Mouse (Mus musculus) hindbrain, embryonic 11.5 days (tissue): ENCODE measurements around the gene Gm5148. TPM values are rescaled to one million over a fixed set of nuclear protein-coding genes. Genes with fewer than 3 reads are reported as not detected.

Source experiments
- ATAC-seq: fragments of 200-750 bp; cut with Nextera tagmentation; 2 replicates; pipeline ENCODE4 v1.8.0; 2017; ENCODE audit warnings: mild to moderate bottlenecking, moderate TSS enrichment, moderate library complexity; ENCODE audit not compliant: low FRiP score
- DNase-seq: peaks from one replicate; pipeline ENCODE4 v3.0.0-alpha.2; 2015; ENCODE audit warnings: low spot score
- H3K27ac ChIP-seq: fragments of 300-500 bp; sonication (generic); 2 replicates; pipeline ENCODE4 v1.5.1; 2014; ENCODE audit warnings: mild to moderate bottlenecking, low read depth, low read length
- H3K27me3 ChIP-seq: fragments of 300-500 bp; sonication (generic); 2 replicates; pipeline ENCODE4 v1.6.1; 2014; ENCODE audit warnings: mild to moderate bottlenecking, low read length, moderate library complexity, mixed read lengths; ENCODE audit not compliant: control insufficient read depth, insufficient read depth
- H3K36me3 ChIP-seq: fragments of 300-500 bp; sonication (generic); 2 replicates; pipeline ENCODE4 v1.6.1; 2014; ENCODE audit warnings: mild to moderate bottlenecking, low read length, moderate library complexity, mixed read lengths; ENCODE audit not compliant: control insufficient read depth, insufficient read depth
- H3K4me1 ChIP-seq: fragments of 300-500 bp; sonication (generic); replicated peaks from 2 replicates; pipeline ENCODE4 v1.6.1; 2014; ENCODE audit warnings: low read length, mixed read lengths; ENCODE audit not compliant: control insufficient read depth, insufficient read depth
- H3K4me2 ChIP-seq: fragments of 300-500 bp; sonication (generic); replicated peaks from 2 replicates; pipeline ENCODE4 v1.6.1; 2014; ENCODE audit warnings: mild to moderate bottlenecking, low read depth, low read length
- H3K4me3 ChIP-seq: fragments of 300-500 bp; sonication (generic); 2 replicates; pipeline ENCODE4 v1.5.1; 2014; ENCODE audit warnings: low read depth, low read length
- H3K9ac ChIP-seq: fragments of 300-500 bp; sonication (generic); 2 replicates; pipeline ENCODE4 v1.6.1; 2014; ENCODE audit warnings: low read depth, low read length
- H3K9me3 ChIP-seq: fragments of 300-500 bp; sonication (generic); 2 replicates; pipeline ENCODE4 v1.6.1; 2016; ENCODE audit warnings: low read length; ENCODE audit not compliant: control insufficient read depth
- WGBS: fragments of 180-500 bp; shearing (Covaris S2); extraction: QIAGEN DNeasy Blood & Tissue Kit; methylation state at CpG from one replicate; pipeline ENCODE4 v1.1.7; 2014; 5-methylcytosine and 5-hydroxymethylcytosine counted together
- polyA plus RNA-seq: library from polyadenylated mRNA; unstranded; fragments of >200 nt; fragmentation: Nextera tagmentation; extraction: Ambion mirVana; gene quantifications from 2 replicates; pipeline ENCODE4 v1.2.1, GENCODE M21; 2014

Gene Gm5148
- polyA plus RNA-seq, 1 experiment from 2014 or later = 2.9 TPM

DNA sequence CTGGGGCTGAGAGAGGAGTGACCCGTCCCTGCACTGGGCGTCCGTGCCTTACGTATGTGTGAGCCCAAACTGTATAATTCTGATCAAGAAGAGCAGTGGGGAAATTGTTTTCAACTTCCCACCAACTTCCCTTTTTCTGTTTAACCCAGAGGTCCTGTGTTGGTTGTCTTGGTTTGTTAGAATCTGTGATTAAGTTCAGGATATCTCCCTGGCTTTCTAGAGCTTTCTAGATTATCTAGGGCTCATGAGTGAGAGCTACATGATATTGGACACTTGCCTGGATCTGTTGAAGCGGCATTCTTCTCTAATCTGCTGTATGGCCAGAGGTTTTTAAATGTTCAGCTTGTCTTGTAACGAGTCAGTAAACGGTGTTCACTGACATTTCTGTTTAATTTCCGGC is 30.7 kb downstream of the Gm5148 start:
- Histone ChIP-seq H3K27me3 (no peaks in the 10 kb centered on the region), H3K4me1 (no peaks in the 10 kb centered on the region), H3K4me2 (no peak overlapping the region), H3K36me3 (no peaks in the 10 kb centered on the region), H3K9me3 (no peaks in the 10 kb centered on the region), H3K27ac (no peak overlapping the region), H3K4me3 (no peak overlapping the region), H3K9ac (no peak overlapping the region)
- 89% methylated on average over 8 of the region's 8 CpGs for WGBS
- ATAC-seq = no peak
- DNase-seq = no peak

- WGBS = 84% methylated on average over 4 of the region's 4 CpGs
- H3K9me3 ChIP-seq = no peaks in the 10 kb centered on the region
- ATAC-seq (no peak), DNase-seq (no peak)
- H3K4me3 ChIP-seq = no peak overlapping the region
- no peak overlapping the region for H3K27ac ChIP-seq
- H3K9ac ChIP-seq = no peak overlapping the region
- H3K36me3 ChIP-seq = no peaks in the 10 kb centered on the region
- peaks cover 5% of the 10 kb centered on the region for H3K27me3 ChIP-seq
- H3K4me1 ChIP-seq = no peaks in the 10 kb centered on the region
- no peak overlapping the region for H3K4me2 ChIP-seq
Observed at GRCm38 (mm10) chr3:37692945-37693344, 31.3 kb downstream of the Gm5148 start.

- Histone ChIP-seq H3K4me1 (0 out of 2 replicates have a peak, but pooled peaks cover 4% of the 10 kb centered on the region), H3K27me3 (peaks cover 11% of the 10 kb centered on the region), H3K9me3 (no peaks in the 10 kb centered on the region), H3K9ac (0 out of 2 replicates have a peak overlapping the region, but pooled peaks have one; percentile 19), H3K36me3 (no peaks in the 10 kb centered on the region), H3K4me3 (peak overlapping the region; percentile 12; the same call in 1 of the 2 replicates), H3K27ac (no peak overlapping the region), H3K4me2 (peak overlapping the region; percentile 36)
- ATAC-seq = no peak
- WGBS = 30% methylated on average over 28 of the region's 28 CpGs
- peak; percentile 31 for DNase-seq
Observed at GRCm38 (mm10) chr3:37687158-37687980, 36.9 kb downstream of the Gm5148 start.

DNA sequence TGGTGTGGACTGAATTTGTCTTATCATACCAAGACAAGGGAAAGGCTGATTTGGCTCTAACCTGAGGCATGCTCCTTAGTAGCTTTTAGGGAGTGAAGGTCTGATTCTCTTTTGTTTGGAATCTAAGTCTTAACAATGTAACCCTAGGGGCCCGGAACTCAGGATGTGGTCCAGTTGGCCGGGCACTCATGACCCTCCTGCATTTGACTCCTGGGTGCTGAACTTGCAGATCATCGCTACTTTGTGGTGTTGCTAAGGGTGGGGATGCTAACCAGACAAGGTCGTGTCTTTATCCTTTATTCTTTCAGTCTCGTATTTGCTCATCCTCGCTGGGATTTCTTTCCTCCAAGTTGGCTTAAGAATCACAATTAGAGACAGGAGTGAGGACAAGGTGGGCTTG is 37.5 kb downstream of the Gm5148 start:
- WGBS = 23% methylated on average over 6 of the region's 6 CpGs
- H3K9ac ChIP-seq = 0 out of 2 replicates have a peak overlapping the region, but pooled peaks have one; percentile 19
- peaks cover 11% of the 10 kb centered on the region for H3K27me3 ChIP-seq
- H3K36me3 ChIP-seq = no peaks in the 10 kb centered on the region
- peak overlapping the region; percentile 36 for H3K4me2 ChIP-seq
- H3K9me3 ChIP-seq = no peaks in the 10 kb centered on the region
- 0 out of 2 replicates have a peak, but pooled peaks cover 4% of the 10 kb centered on the region for H3K4me1 ChIP-seq
- no peak overlapping the region for H3K4me3 ChIP-seq
- peak; percentile 20 for DNase-seq
- no peak for ATAC-seq
- no peak overlapping the region for H3K27ac ChIP-seq

DNA sequence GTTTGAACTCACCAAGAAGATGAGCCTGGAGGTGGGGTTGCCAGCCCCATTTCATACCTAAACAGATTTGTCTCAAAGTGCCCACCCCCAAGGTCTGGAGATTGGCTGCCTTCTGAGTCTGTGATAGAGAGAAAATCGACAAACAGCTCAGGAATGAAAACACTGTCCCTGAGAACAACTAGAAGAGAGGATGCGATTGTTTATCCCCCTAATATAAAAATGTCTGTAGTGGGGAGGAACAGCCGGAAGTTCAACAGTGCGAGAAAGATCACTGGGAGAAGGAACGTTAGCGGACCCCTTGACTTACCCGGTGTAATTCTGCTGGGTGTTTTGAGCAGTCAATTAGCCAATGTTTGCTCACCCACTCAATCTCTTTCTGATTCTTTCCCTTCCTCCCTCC is 38.1 kb downstream of the Gm5148 start:
- H3K27me3 ChIP-seq = peaks cover 11% of the 10 kb centered on the region
- no peaks in the 10 kb centered on the region for H3K36me3 ChIP-seq
- H3K27ac ChIP-seq = no peak overlapping the region
- H3K4me1 ChIP-seq = 0 out of 2 replicates have a peak, but pooled peaks cover 4% of the 10 kb centered on the region
- 58% methylated on average over 7 of the region's 7 CpGs for WGBS
- H3K4me2 ChIP-seq = no peak overlapping the region
- H3K4me3 ChIP-seq = no peak overlapping the region
- no peak for ATAC-seq
- H3K9me3 ChIP-seq = no peaks in the 10 kb centered on the region
- no peak overlapping the region for H3K9ac ChIP-seq
- DNase-seq = no peak

- DNase-seq = no peak
- no peak overlapping the region for H3K9ac ChIP-seq
- H3K36me3 ChIP-seq = no peaks in the 10 kb centered on the region
- no peaks in the 10 kb centered on the region for H3K9me3 ChIP-seq
- peaks cover 10% of the 10 kb centered on the region for H3K4me1 ChIP-seq
- peaks cover 6% of the 10 kb centered on the region for H3K27me3 ChIP-seq
- no peak for ATAC-seq
- no peak overlapping the region for H3K4me3 ChIP-seq
- 80% methylated on average over 8 of the region's 8 CpGs for WGBS
- no peak overlapping the region for H3K4me2 ChIP-seq
- H3K27ac ChIP-seq = no peak overlapping the region
Observed at GRCm38 (mm10) chr3:37676291-37676690, 48.0 kb downstream of the Gm5148 start.

DNA sequence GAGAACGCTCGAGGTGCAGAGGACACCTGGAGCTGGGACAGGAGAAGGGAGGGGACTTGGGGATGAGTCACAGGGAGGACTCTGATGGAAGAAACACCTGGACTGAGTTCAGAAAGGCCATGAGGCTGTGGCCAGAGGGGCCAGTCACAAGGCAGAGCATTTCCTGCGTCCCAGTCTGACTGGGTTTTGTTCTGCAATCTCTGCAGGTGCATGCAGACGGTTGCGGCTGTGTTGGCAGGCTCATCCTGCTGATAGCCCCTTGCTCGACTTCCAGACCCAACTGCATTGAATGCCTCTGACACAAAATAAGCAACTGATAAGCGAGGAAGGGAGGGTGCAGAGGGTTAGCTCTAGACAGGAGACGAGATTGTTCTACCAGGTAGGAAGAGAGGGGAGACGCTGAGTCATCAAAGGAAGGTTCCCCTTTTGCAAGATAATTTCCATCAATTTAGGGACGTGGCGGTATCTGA is 49.2 kb downstream of the Gm5148 start:
- H3K27me3 ChIP-seq = peaks cover 16% of the 10 kb centered on the region

DNA sequence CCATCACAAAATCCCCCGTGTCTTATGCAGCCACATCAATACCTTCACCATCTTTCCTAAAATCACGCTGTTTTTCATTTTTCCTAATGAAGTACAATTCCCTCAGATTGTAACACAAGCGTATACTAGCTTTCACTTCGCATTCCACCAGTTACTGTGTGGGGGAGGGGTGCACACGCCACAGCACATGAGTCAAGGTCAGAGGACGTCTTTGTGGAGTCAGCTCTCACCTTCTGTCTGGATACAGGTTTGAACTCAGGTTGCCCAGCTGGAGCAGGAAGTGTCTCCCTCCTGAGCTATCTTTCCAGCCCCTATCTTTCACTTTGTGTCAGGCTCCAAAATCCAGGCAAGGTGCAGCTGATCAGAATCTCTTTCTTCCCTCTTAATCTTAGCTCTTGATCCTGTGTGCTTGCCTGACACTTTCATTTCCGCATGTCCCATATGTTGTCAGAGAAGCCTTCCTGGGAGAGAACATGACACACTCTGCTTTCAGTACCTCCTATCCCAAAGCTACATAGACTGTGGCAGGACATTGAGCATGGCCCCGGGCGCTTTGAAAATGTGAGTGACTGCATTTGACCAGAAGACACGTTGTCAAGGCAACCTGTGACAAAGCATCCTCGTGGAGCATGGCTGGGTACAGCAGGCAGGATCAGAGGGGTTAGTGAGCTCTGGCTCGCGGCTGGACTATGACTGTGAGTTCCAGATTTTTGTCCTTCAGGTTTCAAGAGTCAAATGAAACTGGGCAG is 50.6 kb downstream of the Gm5148 start:
- H3K9ac ChIP-seq = no peak overlapping the region
- H3K4me1 ChIP-seq = peaks cover 10% of the 10 kb centered on the region
- DNase-seq = peak; percentile 71
- H3K4me2 ChIP-seq = 0 out of 2 replicates have a peak overlapping the region, but pooled peaks have one; percentile 12
- no peak overlapping the region for H3K27ac ChIP-seq
- 45% methylated on average over 13 of the region's 13 CpGs for WGBS
- no peaks in the 10 kb centered on the region; the same call in 1 of the 2 replicates for H3K9me3 ChIP-seq
- no peaks in the 10 kb centered on the region for H3K36me3 ChIP-seq
- H3K27me3 ChIP-seq = peaks cover 19% of the 10 kb centered on the region
- ATAC-seq = peak; percentile 72
- no peak overlapping the region for H3K4me3 ChIP-seq

More for the DNA sequence above, 49.2 kb downstream of the Gm5148 start:
- Histone ChIP-seq H3K27ac (no peak overlapping the region), H3K4me1 (peaks cover 10% of the 10 kb centered on the region), H3K4me2 (no peak overlapping the region), H3K36me3 (no peaks in the 10 kb centered on the region), H3K9ac (no peak overlapping the region), H3K4me3 (no peak overlapping the region), H3K9me3 (no peaks in the 10 kb centered on the region)
- 80% methylated on average over 11 of the region's 11 CpGs for WGBS
- ATAC-seq = no peak
- no peak for DNase-seq
